Mouse (Mus musculus) testis, adult 2 months (tissue): Measurements from ENCODE around the gene Irf2bp1. TPM values are rescaled to one million over a fixed set of nuclear protein-coding genes. Genes with fewer than 3 reads are reported as not detected.

Source experiments
- H3K27ac ChIP-seq: fragments of 200-500 bp; 2 replicates; pipeline ENCODE4 v1.5.1; 2012; ENCODE audit warnings: low read depth, low read length; ENCODE audit not compliant: control insufficient read depth, insufficient read depth
- H3K27me3 ChIP-seq: fragments of 200-500 bp; 2 replicates; pipeline ENCODE4 v1.6.1; 2012; ENCODE audit warnings: mild to moderate bottlenecking, low read length, moderate library complexity; ENCODE audit not compliant: control insufficient read depth, insufficient read depth
- H3K36me3 ChIP-seq: fragments of 200-500 bp; 2 replicates; pipeline ENCODE4 v1.6.1; 2012; ENCODE audit warnings: mild to moderate bottlenecking, low read length; ENCODE audit not compliant: control insufficient read depth, insufficient read depth
- H3K4me1 ChIP-seq: fragments of 200-500 bp; 2 replicates; pipeline ENCODE4 v1.6.1; 2012; ENCODE audit warnings: low read length; ENCODE audit not compliant: control insufficient read depth, insufficient read depth
- H3K4me3 ChIP-seq: fragments of 200-500 bp; 2 replicates; pipeline ENCODE4 v1.5.1; 2012; ENCODE audit warnings: low read depth, mild to moderate bottlenecking, low read length, moderate library complexity, mixed read lengths; ENCODE audit not compliant: control insufficient read depth
- CTCF ChIP-seq: fragments of 200-500 bp; IDR thresholded peaks from 2 replicates; pipeline ENCODE4 v1.5.1; 2012; ENCODE audit warnings: low read depth, mild to moderate bottlenecking, inconsistent platforms, low read length, moderate library complexity; ENCODE audit not compliant: control insufficient read depth, insufficient read depth, insufficient replicate concordance
- POLR2A ChIP-seq: fragments of 200-500 bp; IDR thresholded peaks from 2 replicates; pipeline ENCODE4 v1.6.1; 2012; ENCODE audit warnings: low read depth, mild to moderate bottlenecking, inconsistent platforms, low read length, moderate library complexity; ENCODE audit not compliant: control insufficient read depth
- polyA plus RNA-seq: library from polyadenylated mRNA; depleted of rRNA; stranded (reverse); fragments of >200 nt; gene quantifications from 2 replicates; pipeline ENCODE4 v1.2.3, GENCODE M21; 2012

Gene Irf2bp1
- polyA plus RNA-seq, 1 experiment: 4.9 TPM

GRCm38 (mm10) chr7:18990601-18991295 lies 13.1 kb upstream of the Irf2bp1 start, which contains the start of gene Mypop:
Mypop (plus strand) TSS chr7:18991245.
- Histone ChIP-seq H3K4me1 (peaks cover 22% of the 10 kb centered on the region), H3K4me3 (peak within 1 kb of the TSS; percentile 90), H3K27me3 (no peaks in the 10 kb centered on the region), H3K36me3 (no peaks in the 10 kb centered on the region), H3K27ac (peak within 1 kb of the TSS; percentile 78)
- TF ChIP-seq CTCF (no peak), POLR2A (peak; percentile 67)

GRCm38 (mm10) chr7:18991660-18992293 lies 12.1 kb upstream of the Irf2bp1 start:
- TF ChIP-seq CTCF (no peak), POLR2A (no peak; the same call in 1 of the 2 replicates)
- Histone ChIP-seq H3K4me1 (peaks cover 22% of the 10 kb centered on the region), H3K4me3 (peak overlapping the region; percentile 90), H3K27me3 (no peaks in the 10 kb centered on the region), H3K27ac (peak overlapping the region; percentile 78), H3K36me3 (no peaks in the 10 kb centered on the region)

GRCm38 (mm10) chr7:18992294-18992675 lies 11.6 kb upstream of the Irf2bp1 start:
- H3K4me3 ChIP-seq: peak overlapping the region; percentile 90
- H3K36me3 ChIP-seq: no peaks in the 10 kb centered on the region
- no peaks in the 10 kb centered on the region for H3K27me3 ChIP-seq
- no peak for TF ChIP-seq POLR2A
- TF ChIP-seq CTCF: no peak
- peaks cover 22% of the 10 kb centered on the region for H3K4me1 ChIP-seq
- peak overlapping the region; percentile 78 for H3K27ac ChIP-seq

GRCm38 (mm10) chr7:18993036-18993435 lies 10.8 kb upstream of the Irf2bp1 start:
- Histone ChIP-seq H3K4me1 (peaks cover 22% of the 10 kb centered on the region), H3K4me3 (peak overlapping the region; percentile 90; the same call in 1 of the 2 replicates), H3K36me3 (no peaks in the 10 kb centered on the region), H3K27ac (no peak overlapping the region), H3K27me3 (no peaks in the 10 kb centered on the region)
- TF ChIP-seq POLR2A (no peak), CTCF (no peak)

GRCm38 (mm10) chr7:18998835-18999234 lies 5.0 kb upstream of the Irf2bp1 start:
- peaks cover 24% of the 10 kb centered on the region for H3K4me1 ChIP-seq
- no peak for TF ChIP-seq POLR2A
- no peak for TF ChIP-seq CTCF
- H3K27ac ChIP-seq: no peak overlapping the region
- H3K4me3 ChIP-seq: no peak overlapping the region
- no peaks in the 10 kb centered on the region for H3K27me3 ChIP-seq
- no peaks in the 10 kb centered on the region for H3K36me3 ChIP-seq

- Histone ChIP-seq H3K27ac (no peak overlapping the region), H3K4me3 (peak overlapping the region; percentile 68), H3K4me1 (peaks cover 34% of the 10 kb centered on the region), H3K36me3 (no peaks in the 10 kb centered on the region), H3K27me3 (no peaks in the 10 kb centered on the region)
- TF ChIP-seq POLR2A (no peak), CTCF (no peak)
Observed at GRCm38 (mm10) chr7:19000421-19000820, 3.4 kb upstream of the Irf2bp1 start.

- TF ChIP-seq CTCF: no peak
- no peak for TF ChIP-seq POLR2A
- H3K27ac ChIP-seq: no peak overlapping the region
- no peaks in the 10 kb centered on the region for H3K36me3 ChIP-seq
- H3K27me3 ChIP-seq: no peaks in the 10 kb centered on the region
- H3K4me1 ChIP-seq: peaks cover 39% of the 10 kb centered on the region
- H3K4me3 ChIP-seq: peak overlapping the region; percentile 39
Observed at GRCm38 (mm10) chr7:19001066-19001806, 2.6 kb upstream of the Irf2bp1 start.
